Mouse (Mus musculus): ENCODE measurements at regions not wholly inside any gene's neighbourhood (a gene's known extent, or its start where the extent isn't known, plus 50 kb on each side); places are given as distances from the start of the nearest gene placed in this dataset.

DNA sequence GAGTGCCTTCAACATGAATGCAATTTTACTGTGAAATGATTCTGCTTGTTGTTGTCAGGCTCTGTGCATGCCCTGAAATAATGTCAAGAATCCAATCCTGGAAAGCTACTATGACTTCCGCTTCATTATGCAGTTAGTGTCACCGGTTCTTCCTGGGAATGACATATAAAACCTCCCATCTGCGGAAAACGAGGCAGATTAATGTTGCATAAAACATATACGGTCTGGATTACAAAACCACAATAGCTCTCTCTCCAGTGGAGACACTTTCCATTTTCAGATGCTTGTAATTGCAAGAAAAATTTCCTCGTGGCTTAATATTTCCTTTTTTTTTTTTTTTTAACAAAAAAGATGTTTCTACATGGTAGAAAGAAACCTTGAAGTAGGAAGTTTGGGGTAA lies 198.2 kb upstream of the Chl1 start:
- no peak for DNase-seq (ENCODE audit: low read depth)

DNA sequence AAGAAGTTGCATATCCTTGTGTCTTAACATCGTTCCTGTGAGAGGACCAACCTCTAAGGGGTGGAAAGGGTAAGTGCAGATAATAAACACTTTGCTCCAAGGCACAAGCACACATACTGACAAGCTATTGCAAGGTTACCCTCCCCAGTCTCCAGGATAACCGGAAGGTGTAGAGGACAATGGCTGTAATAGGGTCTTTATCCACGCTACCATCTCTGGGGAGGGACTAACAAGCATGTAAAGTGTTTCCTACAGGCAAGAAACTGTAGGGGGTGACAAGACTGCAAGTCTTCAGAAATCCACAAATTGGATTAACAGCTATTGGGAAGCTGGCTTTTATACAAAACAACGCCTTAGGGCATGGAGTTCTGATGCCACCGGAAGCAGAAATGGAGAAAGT lies 197.5 kb upstream of the Chl1 start:
- DNase-seq (ENCODE audit: low read depth): no peak

- no peak for DNase-seq (ENCODE audit: low read depth)
Observed at GRCm38 (mm10) chr6:103318081-103318480, 192.3 kb upstream of the Chl1 start.

DNA sequence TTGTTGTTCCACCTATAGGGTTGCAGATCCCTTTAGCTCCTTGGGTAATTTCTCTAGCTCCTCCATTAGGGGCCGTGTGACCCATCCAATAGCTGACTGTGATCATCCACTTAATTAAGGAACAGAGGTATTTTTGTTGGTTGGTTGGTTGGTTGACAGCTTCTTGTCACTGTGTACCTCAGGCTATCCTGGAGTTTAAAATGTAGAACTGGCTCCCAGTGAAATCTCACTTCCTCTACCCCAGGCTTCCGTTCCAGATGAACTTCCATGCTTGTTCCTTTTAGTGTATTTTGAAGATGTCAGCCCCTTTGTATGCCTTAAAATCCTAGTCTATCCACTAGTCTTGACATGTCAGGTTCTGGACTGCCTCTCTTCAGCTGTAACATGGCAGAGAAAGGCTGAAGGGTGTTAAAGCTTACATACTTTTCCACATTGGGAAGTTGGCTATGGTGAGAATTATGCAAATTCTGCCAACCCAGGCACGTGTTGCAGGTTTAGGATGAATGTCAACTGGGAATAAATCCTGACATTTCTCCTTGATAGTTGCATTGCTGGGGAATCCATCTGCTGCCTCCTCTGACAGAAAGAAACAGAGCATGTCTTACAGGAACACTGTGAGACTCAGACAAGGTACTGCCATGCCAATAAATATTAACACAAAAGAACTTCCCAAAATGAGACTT lies 191.6 kb upstream of the Chl1 start:
- no peak for DNase-seq (ENCODE audit: low read depth)

- no peak for DNase-seq (ENCODE audit: low read depth)
Observed at GRCm38 (mm10) chr6:103319964-103320363, 190.4 kb upstream of the Chl1 start.

DNA sequence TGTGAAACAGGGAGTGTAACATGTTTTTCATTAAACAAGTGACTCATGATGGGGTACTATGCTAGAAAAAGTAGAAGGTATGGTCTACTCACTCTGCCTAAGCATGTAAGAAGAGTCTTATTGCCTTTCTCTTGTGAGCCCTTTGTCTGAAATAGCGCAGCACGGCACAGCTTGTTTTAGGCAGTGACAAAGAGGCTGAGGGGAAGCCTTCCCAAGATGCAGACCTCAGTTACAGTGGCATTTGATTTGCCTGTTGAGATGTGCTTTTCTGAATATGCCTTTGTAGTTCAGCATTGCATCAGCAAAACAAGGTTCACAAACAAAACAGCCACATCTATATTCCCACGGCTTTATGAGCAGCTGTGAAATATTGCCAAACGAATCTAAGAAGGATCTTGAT lies 189.8 kb upstream of the Chl1 start:
- no peak for DNase-seq (ENCODE audit: low read depth)

DNA sequence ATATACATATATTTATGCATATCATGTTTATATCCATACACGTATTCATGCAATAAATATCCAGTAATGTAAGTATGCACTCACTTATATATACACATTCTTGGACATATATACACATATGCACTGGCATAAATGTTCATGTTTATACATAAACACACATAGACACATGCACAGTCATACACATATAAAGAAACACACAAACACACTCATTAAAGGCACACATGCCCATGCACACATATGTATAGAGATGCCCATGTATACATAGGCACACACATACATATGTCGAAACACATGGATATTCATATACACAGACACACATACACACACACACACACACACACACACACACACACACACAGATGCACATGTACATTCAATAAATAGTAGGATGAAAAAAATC lies 189.3 kb upstream of the Chl1 start:
- DNase-seq (ENCODE audit: low read depth): no peak

GRCm38 (mm10) chr6:103322442-103322841 lies 187.9 kb upstream of the Chl1 start:
- no peak for DNase-seq (ENCODE audit: low read depth)

GRCm38 (mm10) chr6:103335683-103336082 lies 174.7 kb upstream of the Chl1 start:
- no peak for DNase-seq (ENCODE audit: low read depth)

DNA sequence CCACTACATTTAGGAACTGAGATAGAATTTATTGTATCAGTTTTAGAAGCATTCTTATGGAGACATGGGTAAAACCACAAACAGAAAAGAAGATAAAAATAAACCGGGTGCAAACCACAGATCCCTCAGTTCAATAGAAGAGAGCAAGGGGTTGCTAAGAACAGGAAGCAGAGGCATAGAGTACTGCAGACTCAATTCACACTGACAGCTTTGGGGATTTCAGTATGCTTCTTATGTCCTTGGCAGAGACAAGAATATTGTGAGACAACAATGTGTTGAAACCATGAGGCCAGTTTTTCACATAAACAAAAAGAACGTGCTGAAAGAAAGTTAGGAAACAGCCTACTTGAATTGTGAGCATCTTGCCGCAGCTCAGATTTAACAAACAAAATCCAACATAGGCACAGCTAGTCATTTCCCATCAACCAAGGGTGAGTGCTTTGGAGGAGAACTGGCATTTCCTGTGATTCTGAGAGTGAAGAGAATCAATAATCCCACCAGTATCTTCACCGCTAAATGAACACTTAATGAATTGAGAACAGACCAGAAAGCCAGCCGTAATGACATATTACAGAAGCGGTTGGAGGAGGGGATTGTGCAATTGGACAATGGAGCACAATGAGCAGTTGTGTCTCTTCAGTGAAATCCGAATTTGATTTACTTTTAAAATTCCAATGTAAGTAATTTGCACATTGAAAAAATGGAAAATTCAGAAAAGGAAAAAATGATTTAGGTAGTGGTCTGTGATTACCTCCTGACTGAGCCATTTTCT lies 170.2 kb upstream of the Chl1 start:
- DNase-seq (ENCODE audit: low read depth): no peak

DNA sequence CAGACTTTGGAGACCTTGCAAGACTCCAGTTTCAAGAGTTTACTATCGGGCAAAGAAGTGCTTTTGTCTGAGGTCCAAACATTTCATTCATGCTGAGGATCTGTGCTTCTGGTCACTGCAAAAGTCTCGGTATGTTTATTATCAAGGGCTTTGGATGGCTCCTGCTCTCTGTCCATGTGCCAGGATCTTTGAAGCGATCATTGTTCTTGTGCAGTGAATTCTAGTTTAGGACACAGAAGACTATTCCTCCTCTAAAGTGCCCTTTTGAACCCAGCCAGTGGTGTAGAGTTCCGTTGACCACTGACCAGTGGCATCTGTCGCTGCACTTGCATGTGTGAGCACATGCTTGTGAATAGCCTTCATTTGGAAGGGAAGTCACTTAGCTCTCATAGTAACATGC lies 166.9 kb upstream of the Chl1 start:
- DNase-seq (ENCODE audit: low read depth): no peak

DNA sequence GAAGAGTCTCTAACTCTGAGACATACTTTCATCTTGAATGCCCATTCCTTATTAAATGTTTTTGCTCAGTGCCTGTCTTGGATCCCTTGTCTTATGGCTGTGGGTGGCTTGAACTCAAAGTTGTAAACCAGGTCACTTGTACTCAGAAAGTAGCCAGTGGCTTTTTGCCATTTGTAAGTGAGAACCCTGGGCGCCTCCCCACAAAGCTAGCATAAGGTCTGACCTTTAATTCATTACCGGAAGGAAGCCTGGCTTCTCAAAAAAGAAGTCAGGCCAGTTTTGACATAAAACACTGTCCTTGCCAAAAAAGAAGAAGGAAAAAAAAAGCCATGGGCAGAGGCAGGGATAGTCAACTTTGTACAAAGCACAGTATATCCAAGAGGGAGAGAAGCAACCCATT lies 166.0 kb upstream of the Chl1 start:
- DNase-seq (ENCODE audit: low read depth): no peak

DNA sequence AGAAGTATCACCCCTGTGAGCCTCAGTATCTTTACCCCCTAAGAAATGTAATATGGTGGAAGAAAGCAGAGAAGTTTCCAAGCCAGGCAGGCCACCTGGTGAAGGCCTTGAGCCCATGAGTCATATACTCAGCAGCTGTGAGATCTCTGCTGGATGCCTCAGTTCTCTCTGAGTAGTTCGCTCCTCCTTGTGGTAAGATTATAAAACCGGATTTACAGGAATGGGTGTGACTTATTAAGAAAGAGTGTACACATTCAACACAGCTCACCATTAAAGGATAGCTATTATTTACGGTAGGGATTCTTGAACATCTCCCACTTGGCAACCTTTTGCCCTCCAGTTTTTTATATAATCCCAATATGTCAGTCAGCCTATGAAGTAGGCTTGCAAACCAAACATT lies 165.2 kb upstream of the Chl1 start:
- no peak for DNase-seq (ENCODE audit: low read depth)

DNA sequence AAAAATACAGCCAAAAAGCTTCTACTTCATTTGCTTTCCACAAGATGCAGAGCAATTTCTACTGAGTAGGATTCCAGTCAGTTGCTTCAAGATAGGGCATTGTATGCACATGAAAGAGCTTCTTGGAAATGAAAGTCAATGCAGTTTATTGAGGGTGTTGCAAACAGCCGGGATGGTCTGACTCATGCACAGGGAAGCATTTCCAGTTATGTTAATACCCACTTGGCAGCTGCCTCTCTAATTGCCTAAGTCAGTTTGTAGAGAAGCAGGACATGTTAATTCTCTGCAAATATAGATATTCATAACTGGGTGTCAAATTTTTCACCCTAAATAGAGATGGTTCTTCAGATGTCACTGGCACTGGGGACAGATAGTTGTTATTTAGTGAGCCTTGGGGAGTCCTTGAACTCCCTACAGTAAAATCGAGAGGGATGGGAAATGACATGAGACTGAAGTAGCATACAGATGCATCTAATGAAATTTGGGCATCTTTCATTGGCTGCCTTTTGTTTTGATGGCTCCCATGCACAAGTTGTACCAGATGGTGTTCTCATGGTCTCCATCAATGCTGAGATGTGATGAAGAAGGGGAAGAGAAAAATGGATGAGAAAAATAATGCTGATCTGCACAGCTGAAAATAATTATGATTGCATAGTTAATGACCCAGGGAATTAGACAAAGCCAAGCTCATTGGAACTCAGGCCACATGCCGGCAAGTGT lies 157.8 kb upstream of the Chl1 start:
- no peak for DNase-seq (ENCODE audit: low read depth)

- no peak for DNase-seq (ENCODE audit: low read depth)
Observed at GRCm38 (mm10) chr6:103353346-103353745, 157.0 kb upstream of the Chl1 start.

DNA sequence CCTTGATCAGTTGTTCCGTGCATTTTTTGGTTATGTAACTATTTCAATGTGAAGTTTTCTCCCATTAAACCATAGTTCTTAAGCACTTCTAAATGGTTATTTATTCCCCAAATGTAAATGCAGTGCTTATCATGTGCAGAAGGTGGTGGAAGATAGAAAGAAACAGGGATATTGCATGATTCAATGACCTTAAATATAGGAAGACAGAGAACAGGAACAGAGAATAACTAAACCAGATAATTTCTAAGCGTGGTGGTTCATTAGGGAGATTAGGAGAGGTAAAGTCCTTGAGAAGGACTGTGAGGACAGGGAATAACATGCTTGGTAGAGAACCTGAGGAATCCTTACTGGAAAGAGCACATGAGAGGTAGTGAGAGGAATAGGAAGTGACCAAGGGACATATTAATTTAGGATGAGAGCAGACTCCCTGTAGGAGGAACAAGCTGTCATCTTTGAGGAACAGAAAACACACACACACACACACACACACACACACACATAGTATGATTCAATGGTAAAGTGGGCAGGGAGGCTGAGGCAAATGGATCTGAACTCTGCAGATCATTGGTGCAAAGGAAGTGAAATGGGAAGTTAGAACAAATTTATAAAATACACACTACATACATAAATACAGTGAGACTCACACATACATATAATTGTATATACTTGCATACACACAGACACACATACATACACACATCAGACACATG lies 143.4 kb upstream of the Chl1 start:
- DNase-seq (ENCODE audit: low read depth): no peak

DNA sequence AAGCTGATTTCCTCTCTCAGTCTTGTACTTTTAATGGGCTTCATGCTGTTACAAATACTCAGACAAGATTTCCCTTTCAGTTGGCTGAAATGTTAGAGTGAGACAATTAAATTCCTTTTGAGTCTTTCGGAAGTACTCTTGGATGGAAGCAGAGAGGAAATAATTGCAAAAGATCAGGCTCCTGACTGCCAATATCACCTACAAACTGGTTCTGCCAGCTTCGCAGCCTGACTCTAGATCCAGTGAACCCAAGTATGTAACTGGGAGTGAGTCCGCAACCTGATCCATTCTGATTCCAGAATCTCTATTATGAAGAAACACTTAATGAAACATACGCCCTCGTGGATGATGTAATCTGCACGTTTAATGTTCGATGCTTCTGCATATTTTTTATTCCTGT lies 135.4 kb upstream of the Chl1 start:
- DNase-seq (ENCODE audit: low read depth): no peak

DNA sequence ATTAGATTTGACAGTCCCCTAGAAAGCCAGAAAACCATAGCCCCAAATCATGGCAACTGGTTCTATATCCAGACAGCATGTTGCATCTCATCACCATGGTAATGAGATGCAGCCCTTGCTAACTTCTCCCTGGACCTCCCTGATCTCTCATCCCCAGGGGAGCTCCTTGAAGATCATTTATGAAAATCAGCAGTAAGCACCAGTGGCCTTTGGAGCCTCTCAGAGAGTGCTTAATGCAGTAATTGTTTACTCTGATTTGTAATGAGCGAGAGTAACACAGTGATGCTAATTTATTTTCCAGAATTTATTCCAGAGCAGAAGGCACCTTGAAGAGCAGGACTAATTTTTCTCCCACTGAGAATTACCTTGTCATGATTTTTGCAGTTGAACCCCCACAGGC lies 133.1 kb upstream of the Chl1 start:
- DNase-seq (ENCODE audit: low read depth): no peak

GRCm38 (mm10) chr6:103378047-103378446 lies 132.3 kb upstream of the Chl1 start:
- no peak for DNase-seq (ENCODE audit: low read depth)

- DNase-seq (ENCODE audit: low read depth): no peak
Observed at GRCm38 (mm10) chr6:103381030-103381429, 129.4 kb upstream of the Chl1 start.

- DNase-seq (ENCODE audit: low read depth): no peak
Observed at GRCm38 (mm10) chr6:103381930-103382329, 128.5 kb upstream of the Chl1 start.

GRCm38 (mm10) chr6:103386591-103386990 lies 123.8 kb upstream of the Chl1 start:
- DNase-seq (ENCODE audit: low read depth): no peak

- no peak for DNase-seq (ENCODE audit: low read depth)
Observed at GRCm38 (mm10) chr6:103405961-103406360, 104.4 kb upstream of the Chl1 start.
